Mouse (Mus musculus) heart, adult 9 months (tissue): ENCODE data around the gene Tbc1d16.
"Not testable (repeated sequence)": the region's sequence is repeated elsewhere in the genome, so short reads cannot be mapped to it uniquely, and the experiment has no call there.

ENCODE experiments used
- DNase-seq, 2 experiments: peaks; one replicate each; pipeline ENCODE4 v3.0.0; 2022; ENCODE audit warnings: low spot score in 2 of 2

Gene Tbc1d16

GRCm38 (mm10) chr11:119116992-119117391, 111.3 kb downstream of the Tbc1d16 start:
- no peak for DNase-seq

- no peak for DNase-seq
Measured at GRCm38 (mm10) chr11:119112721-119113120, 115.6 kb downstream of the Tbc1d16 start.

- no peak for DNase-seq
Measured at GRCm38 (mm10) chr11:119111345-119111744, 117.0 kb downstream of the Tbc1d16 start.

- DNase-seq: no peak
Measured at GRCm38 (mm10) chr11:119109415-119110071, 118.8 kb downstream of the Tbc1d16 start.

- DNase-seq: no peak
Measured at GRCm38 (mm10) chr11:119108573-119109263, 119.6 kb downstream of the Tbc1d16 start.

- no peak for DNase-seq
Measured at GRCm38 (mm10) chr11:119106289-119106688, 122.0 kb downstream of the Tbc1d16 start.

- DNase-seq: no peak
Measured at GRCm38 (mm10) chr11:119105748-119106147, 122.6 kb downstream of the Tbc1d16 start.

- no peak for DNase-seq
Measured at GRCm38 (mm10) chr11:119105071-119105609, 123.2 kb downstream of the Tbc1d16 start.

GRCm38 (mm10) chr11:119103991-119104390, 124.3 kb downstream of the Tbc1d16 start:
- DNase-seq: no peak

- not testable (repeated sequence) for DNase-seq
Measured at GRCm38 (mm10) chr11:119100355-119100754, 127.9 kb downstream of the Tbc1d16 start.

- DNase-seq: no peak
Measured at GRCm38 (mm10) chr11:119098202-119098601, 130.1 kb downstream of the Tbc1d16 start.

GRCm38 (mm10) chr11:119095441-119095840, 132.9 kb downstream of the Tbc1d16 start:
- no peak for DNase-seq

- no peak for DNase-seq
Measured at GRCm38 (mm10) chr11:119093322-119093721, 135.0 kb downstream of the Tbc1d16 start.
